Mouse (Mus musculus) thymus, adult 2 months (tissue): ENCODE measurements around the gene Klc3.

Experiments used
- CTCF ChIP-seq: fragments of 200-500 bp; IDR thresholded peaks from 2 replicates; pipeline ENCODE4 v1.5.1; 2012; ENCODE audit warnings: mild to moderate bottlenecking, control low read depth, low read length, moderate library complexity, borderline replicate concordance; ENCODE audit not compliant: control insufficient read depth, poor library complexity, insufficient read depth; ENCODE audit errors: extremely low read depth
- POLR2A ChIP-seq: fragments of 200-500 bp; IDR thresholded peaks from 2 replicates; pipeline ENCODE4 v1.6.1; 2012; ENCODE audit warnings: mild to moderate bottlenecking, low read length, control low read depth, moderate library complexity; ENCODE audit not compliant: control insufficient read depth, poor library complexity, insufficient read depth; ENCODE audit errors: extremely low read depth

DNA sequence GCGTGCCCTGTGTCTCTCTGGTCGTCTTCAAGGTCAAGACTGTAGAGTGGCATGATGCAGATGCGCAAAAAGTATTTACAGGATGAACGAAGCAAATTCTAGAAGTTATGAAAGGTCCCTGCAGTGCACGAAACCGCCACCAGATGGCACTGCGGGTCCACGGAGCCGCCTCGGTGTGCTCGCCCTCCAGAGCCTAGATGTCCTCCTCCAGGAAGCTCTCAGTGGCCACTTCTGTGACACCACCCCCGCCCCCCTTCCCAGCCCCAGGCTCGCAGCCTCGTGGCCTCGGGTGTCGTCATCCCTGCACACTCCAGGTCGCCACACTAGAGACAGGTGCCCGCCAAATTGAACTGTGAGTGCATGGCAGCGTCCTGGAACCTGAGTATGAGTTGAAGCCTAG lies 1.5 kb upstream of the Klc3 start:
- TF ChIP-seq CTCF: peak; percentile 86
- no peak for TF ChIP-seq POLR2A
